Mouse (Mus musculus) frontal cortex, postnatal 14 days (tissue): ENCODE measurements at regions not wholly inside any gene's neighbourhood (a gene's known extent, or its start where the extent isn't known, plus 50 kb on each side); places are given as distances from the start of the nearest gene placed in this dataset.

Experiments
- DNase-seq, 2 experiments: peaks; one replicate each; pipeline ENCODE4 v3.0.0; 2022; ENCODE audit warnings: low spot score in 2 of 2

GRCm38 (mm10) chr1:120667776-120668175 is 65.6 kb downstream of the En1 start:
- no peak for DNase-seq

- DNase-seq = no peak
Observed at GRCm38 (mm10) chr1:120683532-120684245, 81.5 kb downstream of the En1 start.

GRCm38 (mm10) chr1:120685650-120686244 is 83.5 kb downstream of the En1 start:
- no peak for DNase-seq

GRCm38 (mm10) chr1:120691571-120691970 is 89.4 kb downstream of the En1 start:
- no peak for DNase-seq

GRCm38 (mm10) chr1:120698189-120698588 is 96.0 kb downstream of the En1 start:
- no peak for DNase-seq

- no peak for DNase-seq
Observed at GRCm38 (mm10) chr1:120704201-120704600, 102.0 kb downstream of the En1 start.

GRCm38 (mm10) chr1:120706011-120706410 is 103.8 kb downstream of the En1 start:
- no peak for DNase-seq

- DNase-seq = no peak
Observed at GRCm38 (mm10) chr1:120708511-120708910, 106.3 kb downstream of the En1 start.

- no peak for DNase-seq
Observed at GRCm38 (mm10) chr1:120715105-120715877, 113.1 kb downstream of the En1 start.

GRCm38 (mm10) chr1:120726777-120727176 is 124.6 kb downstream of the En1 start:
- DNase-seq = no peak

- no peak for DNase-seq
Observed at GRCm38 (mm10) chr1:120727427-120727826, 125.2 kb downstream of the En1 start.

- no peak for DNase-seq
Observed at GRCm38 (mm10) chr1:120732003-120732402, 129.8 kb downstream of the En1 start.

- no peak for DNase-seq
Observed at GRCm38 (mm10) chr1:120733683-120734082, 131.5 kb downstream of the En1 start.

- no peak for DNase-seq
Observed at GRCm38 (mm10) chr1:120734846-120735245, 132.6 kb downstream of the En1 start.

GRCm38 (mm10) chr1:120739499-120739898 is 137.3 kb downstream of the En1 start:
- DNase-seq = no peak

- DNase-seq = no peak
Observed at GRCm38 (mm10) chr1:120741091-120741740, 139.0 kb downstream of the En1 start.

- no peak for DNase-seq
Observed at GRCm38 (mm10) chr1:120748963-120749362, 146.7 kb downstream of the En1 start.

- DNase-seq = no peak
Observed at GRCm38 (mm10) chr1:120753406-120753805, 151.2 kb downstream of the En1 start.

- no peak for DNase-seq
Observed at GRCm38 (mm10) chr1:120754337-120754736, 152.1 kb downstream of the En1 start.

GRCm38 (mm10) chr1:120757283-120757821 is 155.1 kb downstream of the En1 start:
- no peak for DNase-seq

- DNase-seq = no peak
Observed at GRCm38 (mm10) chr1:120758172-120758571, 156.0 kb downstream of the En1 start.

GRCm38 (mm10) chr1:120758762-120759161 is 156.5 kb downstream of the En1 start:
- DNase-seq = no peak
